Mouse (Mus musculus): ENCODE measurements around the gene Trcg1. TPM values are rescaled to one million over a fixed set of nuclear protein-coding genes. Genes with fewer than 3 reads are reported as not detected.
A peak's percentile ranks its signal among the peaks of the same experiment; 100 is the strongest.
"Not testable (repeated sequence)": the region's sequence is repeated elsewhere in the genome, so short reads cannot be mapped to it uniquely, and the experiment has no call there.

The Trcg1 gene
- total and polyA plus RNA-seq, 3 experiments: not detected

GRCm38 (mm10) chr9:57203571-57203970, 32.8 kb upstream of the Trcg1 start:
- H3K36me3 ChIP-seq (ENCODE audit: control insufficient read depth in 1 of 2, insufficient read depth in 2 of 2, low read length in 2 of 2); H3K27me3 ChIP-seq (ENCODE audit: control insufficient read depth in 1 of 2, insufficient read depth in 2 of 2, low read length in 2 of 2); H3K4me1 ChIP-seq (ENCODE audit: control insufficient read depth in 1 of 2, insufficient read depth in 2 of 2, low read length in 2 of 2); H3K4me3 ChIP-seq (ENCODE audit: control insufficient read depth in 1 of 2, insufficient read depth in 1 of 2, low read depth in 2 of 2, low read length in 2 of 2); H3K9me3 ChIP-seq (replicated peaks; ENCODE audit: insufficient read depth, low read length); H3K79me2 ChIP-seq (ENCODE audit: control insufficient read depth, insufficient read depth, low read length, poor library complexity); H3K9ac ChIP-seq (ENCODE audit: control insufficient read depth, low read depth, low read length, poor library complexity, severe bottlenecking): not testable (repeated sequence)
- peak overlapping the region; percentile 19; the same call in 1 of the 2 replicates for H3K27ac ChIP-seq (ENCODE audit: control insufficient read depth, low read depth, low read length)
- DNase-seq (ENCODE audit: low read depth, low spot score): peak; percentile 65
- TF ChIP-seq TCF12 (IDR thresholded peaks at IDR 0.05; ENCODE audit: low read depth, low read length) (0 out of 2 replicates have a peak, but pooled peaks have one; percentile 6), TAL1 (IDR thresholded peaks at IDR 0.05; ENCODE audit: low read length) (peak; percentile 47)

GRCm38 (mm10) chr9:57206896-57207295, 29.5 kb upstream of the Trcg1 start:
- H3K4me1 ChIP-seq (ENCODE audit: control insufficient read depth in 1 of 2, insufficient read depth in 2 of 2, low read length in 2 of 2): no peaks in the 10 kb centered on the region
- H3K9me3 ChIP-seq (replicated peaks; ENCODE audit: insufficient read depth, low read length): no peaks in the 10 kb centered on the region
- no peaks in the 10 kb centered on the region for H3K36me3 ChIP-seq (ENCODE audit: control insufficient read depth in 1 of 2, insufficient read depth in 2 of 2, low read length in 2 of 2)
- H3K27ac ChIP-seq (ENCODE audit: control insufficient read depth, low read depth, low read length): no peak overlapping the region
- H3K9ac ChIP-seq (ENCODE audit: control insufficient read depth, low read depth, low read length, poor library complexity, severe bottlenecking): no peak overlapping the region
- no peaks in the 10 kb centered on the region for H3K27me3 ChIP-seq (ENCODE audit: control insufficient read depth in 1 of 2, insufficient read depth in 2 of 2, low read length in 2 of 2)
- H3K79me2 ChIP-seq (ENCODE audit: control insufficient read depth, insufficient read depth, low read length, poor library complexity): no peaks in the 10 kb centered on the region
- H3K4me3 ChIP-seq (ENCODE audit: control insufficient read depth in 1 of 2, insufficient read depth in 1 of 2, low read depth in 2 of 2, low read length in 2 of 2): no peak overlapping the region
- DNase-seq (ENCODE audit: low read depth, low spot score): no peak
- TF ChIP-seq CHD2 (IDR thresholded peaks at IDR 0.05; ENCODE audit: low read length): no peak
- no peak for TF ChIP-seq POLR2A (IDR thresholded peaks at IDR 0.05; ENCODE audit: control insufficient read depth in 1 of 2, insufficient read depth in 1 of 2, low read depth in 1 of 2, low read length in 2 of 2, poor library complexity in 1 of 2)
- no peak for TF ChIP-seq NELFE (IDR thresholded peaks at IDR 0.05; ENCODE audit: low read depth, low read length)
- TF ChIP-seq UBTF (IDR thresholded peaks at IDR 0.05; ENCODE audit: borderline replicate concordance, insufficient read depth, low read depth, low read length): no peak
- no peak for TF ChIP-seq SIN3A (IDR thresholded peaks at IDR 0.05; ENCODE audit: low read length)
- no peak for TF ChIP-seq RAD21 (IDR thresholded peaks at IDR 0.05; ENCODE audit: low read depth, low read length)
- TF ChIP-seq TAL1 (IDR thresholded peaks at IDR 0.05; ENCODE audit: low read length): no peak
- TF ChIP-seq ZNF384 (IDR thresholded peaks at IDR 0.05; ENCODE audit: low read depth, low read length): no peak
- TF ChIP-seq MYC (IDR thresholded peaks at IDR 0.05; ENCODE audit: low read depth, low read length): no peak
- no peak for TF ChIP-seq MEF2A (IDR thresholded peaks at IDR 0.05; ENCODE audit: extremely low read depth, insufficient replicate concordance, low read depth, low read length, poor library complexity, severe bottlenecking)
- no peak for TF ChIP-seq KAT2A (conservative IDR thresholded peaks at IDR 0.05; ENCODE audit: low read depth, low read length)
- no peak for TF ChIP-seq MAFK (IDR thresholded peaks at IDR 0.05; ENCODE audit: borderline replicate concordance, low read depth, low read length)
- no peak for TF ChIP-seq GATA1 (IDR thresholded peaks at IDR 0.05; ENCODE audit: low read depth, low read length)
- TF ChIP-seq ZMIZ1 (IDR thresholded peaks at IDR 0.05; ENCODE audit: low read depth, low read length): no peak
- TF ChIP-seq TBP (IDR thresholded peaks at IDR 0.05; ENCODE audit: low read depth, low read length): no peak
- no peak for TF ChIP-seq ELF1 (IDR thresholded peaks at IDR 0.05; ENCODE audit: low read depth, low read length)
- no peak for TF ChIP-seq CHD1 (IDR thresholded peaks at IDR 0.05; ENCODE audit: low read depth, low read length)
- no peak for TF ChIP-seq GABPA (IDR thresholded peaks at IDR 0.05; ENCODE audit: low read depth, low read length)
- TF ChIP-seq MYB (IDR thresholded peaks at IDR 0.05; ENCODE audit: low read depth, low read length): no peak

Measured in MEL (cell line).